ENCODE assay signal across 24 mouse cellular contexts in the genomic region with DNA sequence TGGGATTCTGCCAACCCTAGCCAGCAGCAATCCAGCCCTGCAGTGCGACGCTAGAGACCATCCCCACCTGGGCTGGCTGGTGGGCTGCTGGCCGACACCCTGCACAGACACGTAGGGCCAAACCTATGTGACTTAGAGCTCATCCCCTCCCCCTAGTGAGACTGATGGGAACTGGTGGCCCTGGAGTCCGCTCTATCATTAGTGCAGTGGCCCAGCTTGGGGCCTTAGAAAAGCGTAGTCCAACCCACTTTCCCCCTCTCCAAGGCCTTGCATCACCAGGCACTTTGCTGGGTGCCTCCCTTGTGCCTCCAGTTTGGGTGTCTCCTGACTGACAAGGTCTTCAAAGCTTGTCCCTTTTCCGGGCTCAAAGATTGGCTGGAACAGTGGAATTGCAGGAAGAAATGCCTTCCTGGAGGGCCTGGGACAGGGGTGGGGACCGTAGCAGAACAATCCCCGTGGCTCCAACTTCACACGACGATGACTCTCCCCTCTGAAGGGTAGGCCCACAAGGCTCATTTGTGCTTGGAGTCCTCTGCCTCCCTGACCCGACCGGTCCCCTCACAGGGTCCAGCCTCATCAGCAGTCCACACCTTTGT. TPM values are rescaled to one million over a fixed set of nuclear protein-coding genes. Genes with fewer than 3 reads are reported as not detected.
DNase-seq lines count a peak whose midpoint lies in the region; ATAC-seq and TF ChIP-seq lines count a peak whose summit lies in the region.
"Had no signal": no experiment of that assay in that cellular context is flagged by ENCODE, and none has a peak within 500 bp of the region (broad histone marks: within the 10 kb centered on the region; RNA-seq: fewer than 3 reads in every experiment).

No protein-coding gene starts in this region.

- H3K36me3 ChIP-seq in kidney, adult 2 months (ENCODE audit: control insufficient read depth, insufficient read depth, low read length) = no peaks in the 10 kb centered on the region
- no peaks in the 10 kb centered on the region for H3K36me3 ChIP-seq in kidney, embryonic 14.5 days (ENCODE audit: control insufficient read depth, insufficient read depth, low read length)
- no peaks in the 10 kb centered on the region for H3K36me3 ChIP-seq in lung, embryonic 15.5 days
- no peaks in the 10 kb centered on the region for H3K36me3 ChIP-seq in ES-E14 (ENCODE audit: control insufficient read depth, insufficient read depth, low read length, poor library complexity, severe bottlenecking)
- no peaks in the 10 kb centered on the region for H3K36me3 ChIP-seq in intestine, postnatal 0 days (ENCODE audit: control insufficient read depth, insufficient read depth)
- no peaks in the 10 kb centered on the region for H3K36me3 ChIP-seq in hindbrain, embryonic 16.5 days (ENCODE audit: control insufficient read depth, insufficient read depth, low read length)
- H3K36me3 ChIP-seq: forebrain, embryonic 10.5 days; hindbrain, embryonic 10.5 days; limb, embryonic 15.5 days; midbrain, embryonic 12.5 days; neural tube, embryonic 15.5 days; stomach, embryonic 15.5 days had no signal

- no peak for TF ChIP-seq POLR2A in kidney, adult 2 months (IDR thresholded peaks at IDR 0.05; ENCODE audit: low read depth, low read length)

- no peak overlapping the region for H3K4me3 ChIP-seq in kidney, adult 2 months (ENCODE audit: insufficient read depth, low read depth, low read length)
- H3K4me3 ChIP-seq in kidney, embryonic 14.5 days (ENCODE audit: low read length) = no peak overlapping the region
- no peak overlapping the region for H3K4me3 ChIP-seq in lung, embryonic 15.5 days
- no peak overlapping the region for H3K4me3 ChIP-seq in ES-E14 (ENCODE audit: insufficient read depth in 1 of 2, low read depth in 1 of 2, low read length in 2 of 2, poor library complexity in 1 of 2, severe bottlenecking in 1 of 2)
- H3K4me3 ChIP-seq in intestine, postnatal 0 days (ENCODE audit: low read depth, low read length) = no peak overlapping the region
- H3K4me3 ChIP-seq in hindbrain, embryonic 16.5 days (ENCODE audit: low read length) = no peak overlapping the region
- H3K4me3 ChIP-seq: forebrain, embryonic 10.5 days; hindbrain, embryonic 10.5 days; limb, embryonic 15.5 days; midbrain, embryonic 12.5 days; neural tube, embryonic 15.5 days; stomach, embryonic 15.5 days had no signal

- peak overlapping the region; percentile 11; the same call in 1 of the 2 replicates for H3K27ac ChIP-seq in kidney, adult 2 months (ENCODE audit: insufficient read depth, low read depth, low read length)
- H3K27ac ChIP-seq in kidney, embryonic 14.5 days (ENCODE audit: low read depth, low read length) = no peak overlapping the region
- peak overlapping the region; percentile 87; the same call in 1 of the 2 replicates for H3K27ac ChIP-seq in lung, embryonic 15.5 days
- H3K27ac ChIP-seq in ES-E14 (ENCODE audit: insufficient read depth, low read depth, low read length, poor library complexity, severe bottlenecking) = no peak overlapping the region
- no peak overlapping the region for H3K27ac ChIP-seq in intestine, postnatal 0 days (ENCODE audit: low read depth, low read length)
- H3K27ac ChIP-seq in hindbrain, embryonic 16.5 days (ENCODE audit: low read depth, low read length) = no peak overlapping the region
- H3K27ac ChIP-seq: forebrain, embryonic 10.5 days; hindbrain, embryonic 10.5 days; hindbrain, postnatal 0 days; limb, embryonic 15.5 days; liver, embryonic 14.5 days; midbrain, embryonic 12.5 days; neural tube, embryonic 15.5 days had no signal

- no peak for DNase-seq in kidney, adult 2 months
- no peak for DNase-seq in lung, postnatal 36 days
- DNase-seq in ES-E14 (ENCODE audit: low read depth, low spot score) = no peak
- DNase-seq: adrenal gland, adult 2 months; cerebellum, adult 18-20 months; cerebellum, postnatal 14 days; gastrocnemius, postnatal 25 days; kidney, adult 18-20 months; left cerebral cortex, postnatal 4 days; thymus, adult 18-20 months; thymus, postnatal 4 days had no signal

- no peak overlapping the region for H3K9ac ChIP-seq in kidney, embryonic 14.5 days (ENCODE audit: low read depth, low read length)
- H3K9ac ChIP-seq in lung, embryonic 15.5 days = no peak overlapping the region
- peak overlapping the region; percentile 28; the same call in 1 of the 2 replicates for H3K9ac ChIP-seq in ES-E14 (ENCODE audit: insufficient read depth, low read depth, low read length, poor library complexity, severe bottlenecking)
- H3K9ac ChIP-seq in intestine, postnatal 0 days (ENCODE audit: low read depth, low read length) = no peak overlapping the region
- no peak overlapping the region for H3K9ac ChIP-seq in hindbrain, embryonic 16.5 days (ENCODE audit: low read depth, low read length)
- H3K9ac ChIP-seq: limb, embryonic 15.5 days; liver, embryonic 14.5 days; midbrain, embryonic 12.5 days; neural tube, embryonic 15.5 days; stomach, embryonic 15.5 days had no signal

- 73% methylated on average over 13 of the region's 13 CpGs for WGBS in kidney, adult 2 months
- WGBS in kidney, embryonic 14.5 days = 45% methylated on average over 13 of the region's 13 CpGs
- 42% methylated on average over 13 of the region's 13 CpGs for WGBS in lung, embryonic 15.5 days
- 47% methylated on average over 13 of the region's 13 CpGs for WGBS in intestine, postnatal 0 days
- 53% methylated on average over 13 of the region's 13 CpGs for WGBS in hindbrain, embryonic 16.5 days

- H3K4me1 ChIP-seq in kidney, adult 2 months (ENCODE audit: control insufficient read depth, insufficient read depth, low read length) = peaks cover 51% of the 10 kb centered on the region
- H3K4me1 ChIP-seq in kidney, embryonic 14.5 days (ENCODE audit: control insufficient read depth, insufficient read depth, low read length) = peaks cover 8% of the 10 kb centered on the region; the same call in 1 of the 2 replicates
- peaks cover 39% of the 10 kb centered on the region for H3K4me1 ChIP-seq in lung, embryonic 15.5 days
- H3K4me1 ChIP-seq in ES-E14 (ENCODE audit: control insufficient read depth in 2 of 2, insufficient read depth in 2 of 2, low read length in 2 of 2, poor library complexity in 1 of 2) = peaks cover 3 to 37% of the 10 kb centered on the region in 2 experiments; a peak in 3 of 4 replicates
- peaks cover 13% of the 10 kb centered on the region for H3K4me1 ChIP-seq in intestine, postnatal 0 days (replicated peaks; ENCODE audit: control insufficient read depth, insufficient read depth, low read length)
- no peaks in the 10 kb centered on the region for H3K4me1 ChIP-seq in hindbrain, embryonic 16.5 days (ENCODE audit: control insufficient read depth, insufficient read depth, low read depth, low read length)
- H3K4me1 ChIP-seq: midbrain, embryonic 12.5 days; neural tube, embryonic 15.5 days had no signal

- ATAC-seq in kidney, embryonic 14.5 days (ENCODE audit: low FRiP score, low TSS enrichment) = no peak; the same call in 1 of the 2 replicates
- no peak for ATAC-seq in lung, embryonic 15.5 days (ENCODE audit: borderline replicate concordance, extremely low read depth, low FRiP score, low TSS enrichment)
- ATAC-seq in intestine, postnatal 0 days = no peak
- ATAC-seq in hindbrain, embryonic 16.5 days = no peak
- ATAC-seq: forebrain, embryonic 16.5 days; hindbrain, postnatal 0 days had no signal

- no peaks in the 10 kb centered on the region for H3K9me3 ChIP-seq in kidney, embryonic 14.5 days (ENCODE audit: control insufficient read depth, low read length)
- H3K9me3 ChIP-seq in lung, embryonic 15.5 days = no peaks in the 10 kb centered on the region
- no peaks in the 10 kb centered on the region for H3K9me3 ChIP-seq in ES-E14 (ENCODE audit: control insufficient read depth, insufficient read depth, low read depth, low read length)
- no peaks in the 10 kb centered on the region for H3K9me3 ChIP-seq in intestine, postnatal 0 days (ENCODE audit: control insufficient read depth)
- no peaks in the 10 kb centered on the region for H3K9me3 ChIP-seq in hindbrain, embryonic 16.5 days (ENCODE audit: control insufficient read depth, low read length)
- H3K9me3 ChIP-seq: forebrain, embryonic 10.5 days; hindbrain, embryonic 10.5 days; limb, embryonic 15.5 days; midbrain, embryonic 12.5 days; neural tube, embryonic 15.5 days; stomach, embryonic 15.5 days had no signal

- H3K27me3 ChIP-seq in kidney, adult 2 months (replicated peaks; ENCODE audit: control insufficient read depth, insufficient read depth, low read length) = no peaks in the 10 kb centered on the region
- H3K27me3 ChIP-seq in kidney, embryonic 14.5 days (ENCODE audit: control insufficient read depth, insufficient read depth, low read length) = 0 out of 2 replicates have a peak, but pooled peaks cover 3% of the 10 kb centered on the region
- H3K27me3 ChIP-seq in lung, embryonic 15.5 days = no peaks in the 10 kb centered on the region; the same call in 1 of the 2 replicates
- no peaks in the 10 kb centered on the region for H3K27me3 ChIP-seq in intestine, postnatal 0 days (replicated peaks; ENCODE audit: control insufficient read depth, insufficient read depth, low read length)
- H3K27me3 ChIP-seq in hindbrain, embryonic 16.5 days (replicated peaks; ENCODE audit: control insufficient read depth, insufficient read depth, low read length) = peaks cover 3% of the 10 kb centered on the region; the same call in 1 of the 2 replicates
- H3K27me3 ChIP-seq: stomach, embryonic 15.5 days had no signal

- H3K4me2 ChIP-seq in kidney, embryonic 14.5 days (replicated peaks; ENCODE audit: low read depth, low read length) = no peak overlapping the region
- no peak overlapping the region for H3K4me2 ChIP-seq in lung, embryonic 15.5 days
- no peak overlapping the region for H3K4me2 ChIP-seq in intestine, postnatal 0 days (replicated peaks; ENCODE audit: low read depth)
- no peak overlapping the region for H3K4me2 ChIP-seq in hindbrain, embryonic 16.5 days (ENCODE audit: low read length)
- H3K4me2 ChIP-seq: limb, embryonic 15.5 days; midbrain, embryonic 12.5 days; neural tube, embryonic 15.5 days; stomach, embryonic 15.5 days had no signal

- in situ Hi-C loops in ES-E14 (cut with MboI; ENCODE audit: low sequenced_read_pairs in 2 of 2, unreplicated experiment in 2 of 2) = no loop called here

- TF ChIP-seq CTCF in kidney, adult 2 months (conservative IDR thresholded peaks at IDR 0.05; ENCODE audit: insufficient read depth, insufficient read length, low read depth, low read length) = no peak
- TF ChIP-seq CTCF in intestine, postnatal 0 days (IDR thresholded peaks at IDR 0.05; ENCODE audit: low read depth) = peak; percentile 35

RNA-seq across cellular contexts. Expression of gene Sh3tc1, which starts 1.5 kb away (rescaled TPM):
- 35.1 and 40.1 TPM in 2 replicates for polyA plus RNA-seq in kidney, adult 2 months (2012; rRNA removed)
- 4.2 and 11.3 TPM in 2 replicates for polyA plus RNA-seq in kidney, embryonic 14.5 days (2014; fragmentation: Nextera tagmentation; extraction: Ambion mirVana)
- polyA plus RNA-seq in lung, embryonic 15.5 days (2015; fragmentation: Nextera tagmentation; extraction: Ambion mirVana) = 11.0 and 11.6 TPM in 2 replicates
- 5.1 and 5.9 TPM in 2 replicates for total RNA-seq in ES-E14 (2012; rRNA removed)
- polyA plus RNA-seq in intestine, postnatal 0 days (2015; fragmentation: Nextera tagmentation; extraction: Ambion mirVana) = 18.3 and 18.7 TPM in 2 replicates
- 2.6 and 2.7 TPM in 2 replicates for polyA plus RNA-seq in hindbrain, embryonic 16.5 days (2015; fragmentation: Nextera tagmentation; extraction: Ambion mirVana)

RNA-seq across cellular contexts. Expression of gene Ablim2, which starts 16.4 kb away (rescaled TPM):
- 5.8 and 7.5 TPM in 2 replicates for polyA plus RNA-seq in kidney, adult 2 months (2012; rRNA removed)
- 0.30 and 2.5 TPM in 2 replicates for polyA plus RNA-seq in kidney, embryonic 14.5 days (2014; fragmentation: Nextera tagmentation; extraction: Ambion mirVana)
- 0.27 and 0.62 TPM in 2 replicates for polyA plus RNA-seq in lung, embryonic 15.5 days (2015; fragmentation: Nextera tagmentation; extraction: Ambion mirVana)
- total RNA-seq in ES-E14 (2012; rRNA removed) = 0.95 and 1.6 TPM in 2 replicates
- polyA plus RNA-seq in intestine, postnatal 0 days (2015; fragmentation: Nextera tagmentation; extraction: Ambion mirVana) = 1.9 and 2.0 TPM in 2 replicates
- 39.3 and 40.2 TPM in 2 replicates for polyA plus RNA-seq in hindbrain, embryonic 16.5 days (2015; fragmentation: Nextera tagmentation; extraction: Ambion mirVana)
- polyA plus RNA-seq: forebrain, embryonic 10.5 days had no signal

Comparison
In these comparisons a context has a peak if more than half of its experiments do, and no peak if none do; other contexts are left out.
1. H3K27ac ChIP-seq: peak in kidney, adult 2 months (single experiment) and lung, embryonic 15.5 days (single experiment); none in kidney, embryonic 14.5 days (single experiment), ES-E14 (single experiment), intestine, postnatal 0 days (single experiment) and hindbrain, embryonic 16.5 days (single experiment).